Mouse (Mus musculus) fat pad, adult 2 months (tissue): Measurements from ENCODE around the gene Slc3a2.

ENCODE experiments used
- DNase-seq: peaks from one replicate; pipeline ENCODE4 v3.0.0-alpha.2; 2011; ENCODE audit warnings: low read depth, low spot score; ENCODE audit errors: extremely low read depth

The Slc3a2 gene

GRCm38 (mm10) chr19:8711949-8712869 is 11.0 kb downstream of the Slc3a2 start:
- DNase-seq = no peak

DNA sequence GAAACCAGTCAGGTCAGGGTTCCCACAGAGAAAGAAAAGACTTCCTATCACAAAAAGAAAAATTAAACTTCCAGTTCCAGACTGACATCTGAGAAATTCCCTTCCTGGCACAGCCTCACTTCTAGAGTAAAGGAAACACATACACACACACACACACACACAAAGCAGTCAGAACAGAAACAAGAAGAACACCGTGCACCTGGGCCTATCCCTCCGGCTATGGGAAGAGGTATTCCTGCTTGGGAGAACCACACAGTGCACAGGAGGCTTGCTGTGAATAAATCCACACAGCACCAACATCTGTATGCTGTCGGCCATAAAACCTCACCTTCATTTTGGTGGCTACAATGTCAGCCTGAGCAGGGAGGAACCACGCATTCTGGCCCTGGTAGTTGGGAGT is 11.7 kb downstream of the Slc3a2 start:
- DNase-seq = no peak

GRCm38 (mm10) chr19:8710057-8710456 is 13.1 kb downstream of the Slc3a2 start:
- DNase-seq = peak; percentile 98

- DNase-seq = no peak
Observed at GRCm38 (mm10) chr19:8708954-8709353, 14.2 kb downstream of the Slc3a2 start.

DNA sequence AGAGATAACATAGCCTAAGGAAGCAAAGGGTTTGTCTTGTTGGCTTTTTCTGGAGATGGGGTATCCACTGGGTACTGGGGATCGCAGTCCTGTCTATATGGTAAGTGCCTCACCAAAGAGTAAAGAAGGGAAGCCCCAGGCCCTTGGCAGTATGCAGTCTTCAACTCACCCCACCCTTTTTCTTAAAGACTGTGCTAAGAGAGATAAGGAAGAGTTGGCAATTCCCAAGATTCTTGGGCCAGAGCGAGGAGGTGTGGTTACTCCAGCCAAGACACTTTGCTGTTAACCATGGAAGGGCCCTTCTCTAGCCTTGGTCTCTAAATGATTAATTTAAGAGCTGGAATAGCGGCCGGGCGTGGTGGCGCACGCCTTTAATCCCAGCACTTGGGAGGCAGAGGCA is 16.2 kb downstream of the Slc3a2 start:
- no peak for DNase-seq

GRCm38 (mm10) chr19:8706132-8706667 is 17.0 kb downstream of the Slc3a2 start:
- DNase-seq = no peak

DNA sequence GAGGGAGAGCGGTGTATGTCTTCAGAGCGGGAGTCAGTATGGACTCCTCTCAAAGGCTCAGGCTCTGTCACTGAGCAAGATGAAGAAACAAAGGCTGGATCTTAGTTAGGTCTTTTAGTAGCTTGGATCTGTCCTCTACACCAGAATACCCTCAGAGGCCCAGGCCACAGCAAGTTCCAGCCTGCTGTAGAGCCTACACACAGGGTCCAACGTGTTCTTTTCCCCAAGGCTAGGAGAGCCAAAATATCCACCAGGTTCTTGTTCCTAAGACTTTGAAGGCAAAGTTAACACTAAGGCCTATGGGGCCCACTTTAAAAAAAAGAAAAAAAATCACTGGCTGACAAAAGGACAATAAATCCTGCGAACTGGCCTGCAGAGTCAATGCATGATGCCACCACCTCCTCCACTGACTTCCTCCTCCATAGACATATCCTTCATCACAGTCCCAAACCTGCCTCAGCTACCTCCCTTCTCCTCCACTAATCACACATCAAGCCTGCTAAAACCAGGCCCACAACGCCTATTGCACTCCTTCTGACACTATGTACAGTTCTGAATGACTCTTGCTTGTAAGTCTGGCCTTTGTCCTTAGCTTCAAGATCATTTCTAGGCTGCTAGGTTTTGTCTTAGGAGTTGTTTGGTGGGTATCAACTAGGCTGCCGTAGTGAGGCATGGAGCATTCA is 18.0 kb downstream of the Slc3a2 start:
- DNase-seq = peak; percentile 88

DNA sequence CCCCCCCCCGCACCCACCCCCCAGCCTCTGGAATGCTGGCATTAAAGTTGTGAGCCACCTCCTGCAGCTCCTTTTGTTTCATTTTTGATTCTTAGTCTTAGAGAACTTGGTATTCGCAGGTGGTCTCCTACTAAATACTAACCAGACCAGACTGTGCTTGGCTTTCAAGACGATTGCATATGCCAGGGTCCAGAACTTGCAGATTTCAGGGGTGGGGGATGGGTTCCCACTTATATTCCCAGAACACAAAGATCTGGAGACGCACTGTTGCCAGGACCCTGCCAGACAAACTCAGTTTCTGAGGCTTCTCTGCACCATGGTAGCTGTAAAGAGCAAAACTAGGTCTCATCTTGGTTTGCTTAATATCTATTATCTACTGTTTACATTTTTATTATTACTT is 19.6 kb downstream of the Slc3a2 start:
- no peak for DNase-seq

- DNase-seq = no peak
Observed at GRCm38 (mm10) chr19:8702458-8702857, 20.7 kb downstream of the Slc3a2 start.

DNA sequence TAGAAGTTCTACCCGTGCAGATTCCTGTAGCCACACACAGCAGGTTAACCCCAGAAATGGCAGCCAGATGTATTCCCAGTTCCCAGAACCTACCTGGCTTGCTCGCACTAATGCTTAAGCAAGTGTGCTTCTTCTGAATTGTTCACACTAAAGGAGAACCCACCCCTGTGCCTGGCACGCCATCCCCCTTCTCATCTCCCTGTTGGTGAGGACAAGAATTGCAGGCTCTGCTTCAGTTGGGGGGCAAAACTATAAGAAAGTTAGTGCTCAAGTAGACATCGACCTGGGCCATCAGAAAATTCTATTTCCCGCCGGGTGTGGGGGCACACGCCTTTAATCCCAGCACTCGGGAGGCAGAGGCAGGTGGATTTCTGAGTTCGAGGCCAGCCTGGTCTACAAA is 23.5 kb downstream of the Slc3a2 start:
- DNase-seq = no peak

DNA sequence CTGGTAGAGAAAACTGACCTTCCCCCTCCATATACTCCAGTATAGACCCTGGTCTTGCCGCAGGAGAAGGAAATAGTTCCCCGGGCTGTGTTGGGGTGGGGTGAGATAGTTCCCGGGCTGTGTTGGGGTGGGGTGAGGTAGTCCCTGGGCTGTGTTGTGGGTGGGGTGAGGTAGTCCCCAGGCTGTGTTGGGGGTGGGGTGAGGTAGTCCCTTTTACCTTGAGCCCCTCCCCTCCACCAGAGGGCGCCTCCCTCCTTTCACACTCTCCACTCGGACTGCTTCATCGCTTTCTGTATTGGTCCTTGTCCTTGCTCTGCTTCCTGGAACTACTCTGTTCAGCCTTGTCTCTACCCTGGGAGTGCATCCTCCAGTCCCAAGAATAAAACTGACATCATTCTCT is 27.8 kb downstream of the Slc3a2 start:
- DNase-seq = no peak

DNA sequence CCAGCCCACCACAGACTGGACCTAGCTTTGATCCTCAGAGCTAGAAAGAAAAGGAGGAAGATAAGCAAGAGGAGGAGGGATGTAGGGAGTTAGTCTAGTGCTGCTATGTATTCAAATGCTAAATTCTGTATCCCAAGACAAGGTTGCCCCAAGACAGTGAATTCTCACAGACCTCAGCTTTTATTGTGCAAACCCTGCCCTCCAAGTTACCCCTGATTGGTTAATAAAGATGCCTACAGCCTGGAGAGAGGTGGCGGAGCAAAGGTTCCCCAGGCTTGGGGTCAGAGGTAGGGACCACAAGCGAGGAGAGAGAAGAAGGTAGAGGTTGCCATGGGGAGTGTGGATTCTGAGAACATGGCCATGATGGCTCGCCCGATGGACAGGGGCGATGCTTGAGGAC is 30.4 kb downstream of the Slc3a2 start:
- DNase-seq = no peak

DNA sequence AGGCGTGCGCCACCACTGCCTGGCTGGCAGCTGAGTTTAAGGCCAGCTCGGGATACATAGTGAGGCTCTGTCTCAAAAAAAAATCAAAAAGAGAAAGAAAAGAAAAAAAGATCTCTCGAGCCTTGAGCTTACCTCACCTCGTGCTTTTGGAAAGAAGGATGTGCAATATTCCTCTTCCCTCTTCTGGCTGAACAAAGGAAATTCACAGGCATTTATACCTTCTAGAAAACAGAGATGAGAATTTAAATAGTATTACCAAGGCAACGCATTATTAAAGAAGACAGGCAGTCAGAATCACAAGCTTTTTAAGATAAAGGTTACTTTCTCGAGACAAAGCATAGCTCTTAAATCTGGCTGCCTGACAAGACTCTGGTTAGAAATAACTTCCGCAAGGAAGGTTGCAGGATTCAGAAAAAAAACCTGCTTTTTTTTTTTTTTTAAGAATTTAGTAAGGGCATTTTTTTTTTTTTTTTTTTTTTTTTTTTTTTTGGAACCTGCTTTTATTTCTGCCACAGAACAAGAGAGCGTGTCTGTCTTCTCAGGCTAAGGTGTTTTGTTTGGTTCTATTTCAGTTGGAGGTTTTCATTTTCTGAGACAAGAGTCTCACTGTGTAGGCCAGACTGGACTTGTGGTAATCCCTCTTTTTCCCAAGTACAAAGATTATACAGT is 31.2 kb downstream of the Slc3a2 start:
- DNase-seq = no peak

- DNase-seq = no peak
Observed at GRCm38 (mm10) chr19:8683627-8684026, 39.5 kb downstream of the Slc3a2 start.

DNA sequence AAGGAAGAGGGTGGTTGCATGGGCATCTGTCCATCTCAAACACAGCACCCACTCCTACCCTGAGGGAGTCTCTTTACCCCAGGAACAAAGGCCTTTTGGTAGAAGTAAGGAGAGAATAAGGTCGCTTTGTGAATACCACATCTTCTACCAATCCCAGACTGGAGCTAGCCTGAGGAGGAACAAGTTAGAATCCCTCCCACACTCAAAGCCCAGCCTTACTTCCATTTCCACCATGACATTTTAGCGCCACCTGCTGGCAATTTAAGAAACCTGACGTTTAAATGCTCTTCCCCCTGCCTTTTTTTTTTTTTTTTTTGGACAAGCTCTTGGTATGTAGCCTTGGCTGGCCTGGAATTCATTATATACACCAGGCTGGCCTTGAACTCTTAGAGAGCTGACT is 40.2 kb downstream of the Slc3a2 start:
- DNase-seq = no peak

DNA sequence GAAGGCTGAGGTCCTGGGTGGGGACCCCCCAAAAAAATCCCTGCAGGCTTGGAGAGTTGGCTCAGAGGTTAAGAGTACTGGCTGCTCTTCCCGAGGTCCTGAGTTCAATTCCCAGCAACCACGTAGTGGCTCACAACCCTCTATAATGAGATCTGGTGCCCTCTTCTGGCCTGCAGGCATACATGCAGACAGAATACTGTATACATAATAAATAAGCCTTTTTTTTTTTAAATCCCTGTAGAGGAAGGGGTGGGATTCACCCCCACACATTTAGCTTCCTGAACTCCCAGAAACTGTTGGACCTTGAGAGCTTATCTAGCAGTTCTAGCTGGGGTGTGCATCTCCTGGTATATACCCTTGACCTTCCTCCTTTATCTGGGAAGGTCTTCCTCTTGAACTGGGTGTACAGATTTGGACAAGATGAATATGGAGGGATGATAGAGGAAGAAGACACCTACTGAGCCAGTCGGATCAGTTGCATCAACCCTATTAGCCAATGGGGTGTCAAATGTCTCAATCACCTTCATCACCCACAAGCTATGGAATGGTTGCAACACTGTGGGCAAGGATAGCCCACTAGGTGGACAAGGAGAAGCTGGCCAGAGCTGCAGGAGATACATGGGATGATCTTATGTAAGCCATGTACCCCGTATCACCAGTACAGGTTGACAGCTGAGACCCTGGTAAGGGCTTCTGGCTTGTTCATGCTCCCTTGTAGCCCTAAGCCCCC is 41.4 kb downstream of the Slc3a2 start:
- no peak for DNase-seq

DNA sequence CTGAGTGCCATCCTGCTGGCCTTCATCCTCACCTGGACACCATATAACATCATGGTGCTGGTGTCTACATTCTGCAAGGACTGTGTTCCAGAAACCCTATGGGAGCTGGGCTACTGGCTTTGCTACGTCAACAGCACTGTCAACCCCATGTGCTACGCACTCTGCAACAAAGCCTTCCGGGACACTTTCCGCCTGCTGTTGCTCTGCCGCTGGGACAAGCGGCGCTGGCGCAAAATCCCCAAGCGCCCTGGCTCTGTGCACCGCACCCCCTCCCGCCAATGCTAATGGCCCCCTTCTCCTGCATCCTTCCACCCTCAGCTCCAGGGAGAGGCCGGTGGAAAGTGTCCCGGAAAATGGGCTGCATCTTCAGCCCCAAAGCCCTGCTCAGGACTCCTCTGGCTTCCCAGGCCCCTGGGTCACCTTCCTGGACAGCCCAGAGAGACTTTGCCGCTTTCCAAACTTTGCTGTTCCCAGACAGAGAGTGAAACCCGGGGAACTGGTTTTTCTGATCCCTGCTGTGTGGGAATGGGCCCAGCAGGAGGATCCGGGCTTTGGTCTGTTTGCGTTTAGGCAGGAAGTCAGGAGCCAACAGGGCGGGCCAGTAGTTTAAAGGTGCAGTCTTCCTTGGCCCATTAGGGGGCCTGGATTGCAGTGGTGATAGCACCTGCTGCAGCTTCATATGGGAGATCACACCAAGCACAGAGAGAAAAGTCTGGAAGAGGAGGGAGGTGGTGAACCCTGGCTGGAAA is 44.0 kb downstream of the Slc3a2 start:
- peak; percentile 62 for DNase-seq

DNA sequence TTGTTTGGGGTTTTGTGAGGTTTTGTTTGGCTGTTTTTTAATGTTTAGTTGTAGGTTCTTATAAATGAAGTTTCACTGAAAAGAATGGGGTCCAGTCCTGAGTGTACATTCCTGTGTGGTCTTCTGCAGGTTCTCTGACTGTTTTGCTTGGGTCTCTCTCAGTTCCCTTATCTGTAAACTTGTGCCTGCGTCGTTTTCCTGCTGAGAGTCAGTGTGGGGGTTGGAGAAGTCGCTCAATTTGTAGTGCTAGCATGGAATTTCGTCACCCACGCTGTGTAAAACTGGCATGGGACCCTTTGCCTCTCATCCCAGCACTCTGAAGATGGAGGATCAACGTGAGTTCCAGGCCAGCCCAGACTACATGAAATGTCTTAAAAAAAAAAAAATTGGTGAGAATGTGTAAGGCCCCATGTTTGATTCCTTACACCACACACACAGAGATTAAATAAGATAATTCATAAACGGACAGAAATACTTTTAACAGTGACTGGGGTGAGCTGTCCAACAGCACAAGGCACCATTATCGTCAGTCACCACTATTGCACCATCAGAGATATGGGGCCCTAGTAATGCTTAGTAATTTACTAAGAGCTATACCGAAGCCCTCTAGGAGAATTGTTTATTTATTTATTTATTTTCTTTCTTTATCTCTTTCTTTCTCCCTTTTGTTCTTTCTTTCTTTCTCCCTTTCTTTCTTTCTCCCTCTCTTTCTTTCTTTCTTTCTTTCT is 49.7 kb downstream of the Slc3a2 start:
- no peak for DNase-seq

- DNase-seq = no peak
Observed at GRCm38 (mm10) chr19:8672859-8673258, 50.3 kb downstream of the Slc3a2 start.
